8 mouse cellular contexts compared by ENCODE assay signal in genomic region chr7:19001066-19001806, GRCm38 (mm10). TPM values are rescaled to one million over a fixed set of nuclear protein-coding genes. Genes with fewer than 3 reads are reported as not detected.
DNase-seq lines count a peak whose midpoint lies in the region; ATAC-seq and TF ChIP-seq lines count a peak whose summit lies in the region.

No protein-coding gene starts in this region.

- H3K27ac ChIP-seq in forebrain, embryonic 11.5 days (ENCODE audit: low read depth, low read length), result no peak overlapping the region
- H3K27ac ChIP-seq in limb, embryonic 10.5 days, result peak overlapping the region; percentile 80
- H3K27ac ChIP-seq in stomach, postnatal 0 days (replicated peaks), result 0 out of 2 replicates have a peak overlapping the region, but pooled peaks have one; percentile 31

- TF ChIP-seq EP300 in stomach, postnatal 0 days (optimal IDR thresholded peaks at IDR 0.05), result no peak

- DNase-seq in A20 (ENCODE audit: low read depth, low spot score), result peak; percentile 94
- DNase-seq in T-cell, adult 2 months (ENCODE audit: low spot score), result peak; percentile 88
- peak; percentile 71 for DNase-seq in forebrain, embryonic 11.5 days (ENCODE audit: low spot score)
- DNase-seq in heart, postnatal 36 days, result peak; percentile 73 to 79
- DNase-seq in limb, embryonic 10.5 days (ENCODE audit: low spot score), result no peak
- DNase-seq in mesoderm, embryonic 11.5 days (ENCODE audit: low read depth, low spot score), result peak; percentile 77
- peak; percentile 47 for DNase-seq in stomach, postnatal 0 days (ENCODE audit: low spot score)
- no peak for DNase-seq in right cerebral cortex, adult 18-20 months

- H3K4me1 ChIP-seq in forebrain, embryonic 11.5 days (replicated peaks; ENCODE audit: control insufficient read depth, insufficient read depth, low read length), result peaks cover 20% of the 10 kb centered on the region
- peaks cover 55% of the 10 kb centered on the region for H3K4me1 ChIP-seq in limb, embryonic 10.5 days
- peaks cover 10% of the 10 kb centered on the region for H3K4me1 ChIP-seq in stomach, postnatal 0 days (replicated peaks; ENCODE audit: control insufficient read depth, insufficient read depth)

- no peak for TF ChIP-seq CTCF in stomach, postnatal 0 days (IDR thresholded peaks at IDR 0.05; ENCODE audit: low read depth)

- 35% methylated on average over 18 of the region's 18 CpGs for WGBS in forebrain, embryonic 11.5 days
- WGBS in limb, embryonic 10.5 days, result 31% methylated on average over 18 of the region's 18 CpGs
- 41% methylated on average over 18 of the region's 18 CpGs for WGBS in stomach, postnatal 0 days

- H3K36me3 ChIP-seq in forebrain, embryonic 11.5 days (ENCODE audit: control insufficient read depth, insufficient read depth, low read length), result peaks cover 3% of the 10 kb centered on the region; the same call in 1 of the 2 replicates
- H3K36me3 ChIP-seq in limb, embryonic 10.5 days, result peaks cover 28% of the 10 kb centered on the region
- no peaks in the 10 kb centered on the region for H3K36me3 ChIP-seq in stomach, postnatal 0 days (ENCODE audit: control insufficient read depth, insufficient read depth, low read length)

- ATAC-seq in forebrain, embryonic 11.5 days (replicated peaks; ENCODE audit: low FRiP score), result no peak
- no peak; the same call in 1 of the 2 replicates for ATAC-seq in stomach, postnatal 0 days (ENCODE audit: low FRiP score, low TSS enrichment)

- no peaks in the 10 kb centered on the region for H3K9me3 ChIP-seq in forebrain, embryonic 11.5 days (ENCODE audit: control insufficient read depth, low read length)
- H3K9me3 ChIP-seq in limb, embryonic 10.5 days (replicated peaks), result no peaks in the 10 kb centered on the region
- H3K9me3 ChIP-seq in stomach, postnatal 0 days (ENCODE audit: control insufficient read depth, low read length), result no peaks in the 10 kb centered on the region

- H3K4me2 ChIP-seq in forebrain, embryonic 11.5 days (ENCODE audit: low read depth, low read length, severe bottlenecking), result peak overlapping the region; percentile 34; the same call in 1 of the 2 replicates
- H3K4me2 ChIP-seq in stomach, postnatal 0 days (replicated peaks; ENCODE audit: low read depth), result peak overlapping the region; percentile 45

- intact Hi-C loops in heart, postnatal 36 days (cut with DNase I), result loop anchor here (10.0 kb wide), 1 partner anchor 106 kb away; no protein-coding TSS in a partner anchor

- peak overlapping the region; percentile 3 for H3K4me3 ChIP-seq in forebrain, embryonic 11.5 days (ENCODE audit: low read depth, low read length)
- peak overlapping the region; percentile 46 for H3K4me3 ChIP-seq in limb, embryonic 10.5 days
- peak overlapping the region; percentile 24 for H3K4me3 ChIP-seq in stomach, postnatal 0 days (ENCODE audit: low read depth, low read length)

- no peaks in the 10 kb centered on the region for H3K27me3 ChIP-seq in forebrain, embryonic 11.5 days (ENCODE audit: control insufficient read depth, insufficient read depth, low read length)
- H3K27me3 ChIP-seq in limb, embryonic 10.5 days (ENCODE audit: low read depth, poor library complexity, severe bottlenecking), result no peaks in the 10 kb centered on the region
- no peaks in the 10 kb centered on the region for H3K27me3 ChIP-seq in stomach, postnatal 0 days (ENCODE audit: control insufficient read depth, insufficient read depth, low read length)

- H3K9ac ChIP-seq in forebrain, embryonic 11.5 days (ENCODE audit: low read length), result no peak overlapping the region
- H3K9ac ChIP-seq in stomach, postnatal 0 days (ENCODE audit: low read length), result peak overlapping the region; percentile 27

RNA-seq across cellular contexts. Expression of gene Irf2bp1, which starts 2.6 kb away (rescaled TPM):
- 31.6 and 39.4 TPM in 2 replicates for polyA plus RNA-seq in forebrain, embryonic 11.5 days (2014; fragmentation: Nextera tagmentation; extraction: Ambion mirVana)
- total RNA-seq in heart, postnatal 36 days (2021), result 10 to 100 TPM; 19.6 to 23.0 TPM
- polyA plus RNA-seq in limb, embryonic 10.5 days (2016; fragmentation: Nextera tagmentation; extraction: Ambion mirVana), result 30.8 and 34.4 TPM in 2 replicates
- 9.8 and 12.0 TPM in 2 replicates for polyA plus RNA-seq in stomach, postnatal 0 days (2015; fragmentation: Nextera tagmentation; extraction: Ambion mirVana)

RNA-seq across cellular contexts. Expression of gene Mypop, which starts 10.2 kb away (rescaled TPM):
- 4.6 and 4.7 TPM in 2 replicates for polyA plus RNA-seq in forebrain, embryonic 11.5 days (2014; fragmentation: Nextera tagmentation; extraction: Ambion mirVana)
- total RNA-seq in heart, postnatal 36 days (2021), result 1 to 10 TPM; 3.4 to 4.3 TPM
- polyA plus RNA-seq in limb, embryonic 10.5 days (2016; fragmentation: Nextera tagmentation; extraction: Ambion mirVana), result 3.4 and 4.0 TPM in 2 replicates
- 1.3 and 1.4 TPM in 2 replicates for polyA plus RNA-seq in stomach, postnatal 0 days (2015; fragmentation: Nextera tagmentation; extraction: Ambion mirVana)

RNA-seq across cellular contexts. Expression of gene Nanos2, which starts 14.0 kb away (rescaled TPM):
- not detected in 2 replicates for polyA plus RNA-seq in forebrain, embryonic 11.5 days (2014; fragmentation: Nextera tagmentation; extraction: Ambion mirVana)
- total RNA-seq in heart, postnatal 36 days (2021), result not detected
- polyA plus RNA-seq in limb, embryonic 10.5 days (2016; fragmentation: Nextera tagmentation; extraction: Ambion mirVana), result not detected in 2 replicates
- polyA plus RNA-seq in stomach, postnatal 0 days (2015; fragmentation: Nextera tagmentation; extraction: Ambion mirVana), result not detected in 2 replicates

RNA-seq across cellular contexts. Expression of gene Foxa3, which starts 22.1 kb away (rescaled TPM):
- polyA plus RNA-seq in forebrain, embryonic 11.5 days (2014; fragmentation: Nextera tagmentation; extraction: Ambion mirVana), result not detected in 2 replicates
- total RNA-seq in heart, postnatal 36 days (2021), result not detected
- polyA plus RNA-seq in limb, embryonic 10.5 days (2016; fragmentation: Nextera tagmentation; extraction: Ambion mirVana), result not detected in 2 replicates
- polyA plus RNA-seq in stomach, postnatal 0 days (2015; fragmentation: Nextera tagmentation; extraction: Ambion mirVana), result 39.2 and 46.0 TPM in 2 replicates

RNA-seq across cellular contexts. Expression of gene Sympk, which starts 22.9 kb away (rescaled TPM):
- polyA plus RNA-seq in forebrain, embryonic 11.5 days (2014; fragmentation: Nextera tagmentation; extraction: Ambion mirVana), result 31.0 and 39.7 TPM in 2 replicates
- total RNA-seq in heart, postnatal 36 days (2021), result 10 to 100 TPM; 85.2 to 86.8 TPM
- 50.4 and 54.6 TPM in 2 replicates for polyA plus RNA-seq in limb, embryonic 10.5 days (2016; fragmentation: Nextera tagmentation; extraction: Ambion mirVana)
- 9.1 and 9.6 TPM in 2 replicates for polyA plus RNA-seq in stomach, postnatal 0 days (2015; fragmentation: Nextera tagmentation; extraction: Ambion mirVana)

Comparison
In these comparisons a context has a peak if more than half of its experiments do, and no peak if none do; other contexts are left out.
1. DNase-seq: peak in A20 (single experiment), T-cell, adult 2 months (single experiment), forebrain, embryonic 11.5 days (single experiment), heart, postnatal 36 days (2 of 2), mesoderm, embryonic 11.5 days (single experiment) and stomach, postnatal 0 days (single experiment); none in limb, embryonic 10.5 days (single experiment) and right cerebral cortex, adult 18-20 months (single experiment).
2. Peak in every context shown above with its lines, with median percentiles within 50 percentile points of each other: H3K4me3 ChIP-seq.